In the genomic region with DNA sequence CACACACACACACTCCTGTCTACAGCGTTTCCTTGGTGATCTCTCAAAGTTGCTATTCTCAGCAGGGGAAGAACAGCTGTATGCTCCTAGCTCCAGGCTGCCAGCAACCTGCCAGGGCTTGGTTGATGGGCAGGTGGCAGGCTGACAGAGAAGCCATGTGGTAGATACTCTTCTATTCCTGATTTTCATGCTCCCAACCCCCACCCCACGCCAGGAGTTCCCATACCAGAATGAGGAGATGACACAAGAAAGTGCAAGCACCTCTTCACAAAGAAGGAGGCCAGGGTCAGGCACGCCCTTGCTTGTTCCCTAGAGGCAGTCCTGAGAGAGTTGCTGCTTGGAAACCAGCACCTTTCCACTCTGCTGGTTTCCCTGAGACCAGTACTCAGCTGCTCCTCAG, we compare ENCODE assay signal across 12 mouse cellular contexts. TPM values are rescaled to one million over a fixed set of nuclear protein-coding genes. Genes with fewer than 3 reads are reported as not detected.
DNase-seq lines count a peak whose midpoint lies in the region; ATAC-seq lines count a peak whose summit lies in the region.
"Had no signal": no experiment of that assay in that cellular context is flagged by ENCODE, and none has a peak within 500 bp of the region (broad histone marks: within the 10 kb centered on the region; RNA-seq: fewer than 3 reads in every experiment).

No protein-coding gene starts in this region.

- no peaks in the 10 kb centered on the region for H3K36me3 ChIP-seq in hindbrain, embryonic 13.5 days
- 0 out of 2 replicates have a peak, but pooled peaks cover 3% of the 10 kb centered on the region for H3K36me3 ChIP-seq in midbrain, embryonic 16.5 days (ENCODE audit: control insufficient read depth, insufficient read depth, low read length)

- peak overlapping the region; percentile 53; the same call in 1 of the 2 replicates for H3K27ac ChIP-seq in hindbrain, embryonic 13.5 days
- no peak overlapping the region for H3K27ac ChIP-seq in midbrain, embryonic 16.5 days (ENCODE audit: low read length)

- peak; percentile 13 to 32 for DNase-seq in heart, postnatal 10 days
- no peak for DNase-seq in heart, adult 11 months
- DNase-seq in embryo, embryonic 11 days, result peak; percentile 18
- no peak for DNase-seq in ovary, postnatal 10 days (ENCODE audit: low spot score)
- DNase-seq in thymus, adult 18-20 months, result no peak
- DNase-seq in adipocyte (ENCODE audit: low spot score), result no peak

- intact Hi-C loops in heart, postnatal 10 days (cut with DNase I), result no loop called here

- no peak overlapping the region for H3K4me3 ChIP-seq in hindbrain, embryonic 13.5 days
- no peak overlapping the region for H3K4me3 ChIP-seq in midbrain, embryonic 16.5 days (ENCODE audit: low read depth, low read length)

- 10% methylated on average over 3 of the region's 3 CpGs for WGBS in hindbrain, embryonic 13.5 days
- WGBS in midbrain, embryonic 16.5 days, result 20% methylated on average over 3 of the region's 3 CpGs

- no peaks in the 10 kb centered on the region for H3K9me3 ChIP-seq in hindbrain, embryonic 13.5 days
- H3K9me3 ChIP-seq in midbrain, embryonic 16.5 days (replicated peaks; ENCODE audit: control insufficient read depth, low read length, poor library complexity, severe bottlenecking), result no peaks in the 10 kb centered on the region

- H3K4me2 ChIP-seq in hindbrain, embryonic 13.5 days, result no peak overlapping the region
- no peak overlapping the region for H3K4me2 ChIP-seq in midbrain, embryonic 16.5 days (ENCODE audit: low read length)

- no peak overlapping the region for H3K9ac ChIP-seq in hindbrain, embryonic 13.5 days
- H3K9ac ChIP-seq in midbrain, embryonic 16.5 days (ENCODE audit: low read depth, low read length), result no peak overlapping the region

- H3K4me1 ChIP-seq in hindbrain, embryonic 13.5 days (replicated peaks), result peaks cover 12% of the 10 kb centered on the region
- H3K4me1 ChIP-seq in midbrain, embryonic 16.5 days (ENCODE audit: control insufficient read depth, insufficient read depth, low read length), result no peaks in the 10 kb centered on the region

- H3K27me3 ChIP-seq in hindbrain, embryonic 13.5 days, result no peaks in the 10 kb centered on the region
- H3K27me3 ChIP-seq in midbrain, embryonic 16.5 days (ENCODE audit: control insufficient read depth, insufficient read depth, low read depth, low read length), result no peaks in the 10 kb centered on the region

- peak; percentile 74 for ATAC-seq in hindbrain, embryonic 13.5 days (ENCODE audit: low FRiP score)
- peak; percentile 76 for ATAC-seq in midbrain, embryonic 16.5 days

RNA-seq across cellular contexts. Expression of a gene that starts 40.4 kb away (rescaled TPM):
- total RNA-seq in heart, postnatal 10 days (2021), result under 1 TPM in 1 of 2 experiments, not detected in 1; 0.19 TPM
- polyA plus RNA-seq in hindbrain, embryonic 13.5 days (2015; fragmentation: Nextera tagmentation; extraction: Ambion mirVana), result 134 and 141 TPM in 2 replicates
- polyA plus RNA-seq in midbrain, embryonic 16.5 days (2015; fragmentation: Nextera tagmentation; extraction: Ambion mirVana), result 175 and 244 TPM in 2 replicates
- total RNA-seq: hematopoietic stem cell, adult 5-6 weeks; megakaryocyte, adult 5-6 weeks had no signal
- polyA plus RNA-seq: liver, adult 2 months; thymus, postnatal 0 days had no signal

Comparison
In these comparisons a context has a peak if more than half of its experiments do, and no peak if none do; other contexts are left out.
1. DNase-seq: peak in heart, postnatal 10 days (2 of 2) and embryo, embryonic 11 days (single experiment); none in heart, adult 11 months (single experiment), ovary, postnatal 10 days (single experiment), thymus, adult 18-20 months (0 of 2) and adipocyte (single experiment).